Mouse (Mus musculus) mesoderm, embryonic 11.5 days (tissue): ENCODE measurements around the gene Cubn.

ENCODE experiments used
- DNase-seq: peaks from one replicate; pipeline ENCODE4 v3.0.0-alpha.2; 2012; ENCODE audit warnings: low read depth, low spot score

The Cubn gene

DNA sequence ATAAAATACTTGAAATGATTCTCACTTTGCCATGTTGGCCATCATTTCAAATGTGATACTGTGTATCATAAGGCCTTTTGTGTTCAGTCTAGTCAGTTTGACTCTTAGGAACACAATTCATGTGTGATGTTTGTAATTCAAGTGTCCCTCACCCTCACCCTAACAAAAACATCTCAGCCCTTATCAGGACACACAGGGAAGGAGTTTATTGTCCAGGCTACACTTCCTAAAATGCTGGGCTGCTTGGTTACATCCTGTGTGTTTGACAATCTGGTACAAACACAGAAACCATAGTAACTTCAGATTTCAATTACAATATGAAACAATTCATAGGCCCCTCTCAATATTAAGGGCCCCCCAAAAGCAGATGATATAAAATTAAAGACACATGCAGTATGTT is 83.9 kb downstream of the Cubn start:
- no peak for DNase-seq

DNA sequence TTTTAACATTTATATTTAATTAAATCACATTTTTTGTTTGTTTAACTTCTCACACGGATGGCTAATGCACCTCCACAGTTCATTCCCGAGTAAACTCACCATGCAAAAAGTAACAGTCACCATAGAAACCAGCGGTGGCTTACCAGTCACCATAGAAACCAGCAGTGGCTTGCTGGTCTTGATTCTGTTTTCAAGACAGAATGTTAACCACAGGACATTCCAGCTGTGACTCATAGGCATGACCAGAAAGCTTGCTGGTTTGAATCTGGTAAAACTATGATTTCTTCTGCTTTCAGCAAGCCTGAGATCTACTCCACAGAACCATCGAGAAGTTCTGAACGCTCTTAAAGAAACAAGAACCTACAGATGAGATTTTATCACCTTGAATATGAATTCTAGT is 84.3 kb downstream of the Cubn start:
- DNase-seq: peak; percentile 65

DNA sequence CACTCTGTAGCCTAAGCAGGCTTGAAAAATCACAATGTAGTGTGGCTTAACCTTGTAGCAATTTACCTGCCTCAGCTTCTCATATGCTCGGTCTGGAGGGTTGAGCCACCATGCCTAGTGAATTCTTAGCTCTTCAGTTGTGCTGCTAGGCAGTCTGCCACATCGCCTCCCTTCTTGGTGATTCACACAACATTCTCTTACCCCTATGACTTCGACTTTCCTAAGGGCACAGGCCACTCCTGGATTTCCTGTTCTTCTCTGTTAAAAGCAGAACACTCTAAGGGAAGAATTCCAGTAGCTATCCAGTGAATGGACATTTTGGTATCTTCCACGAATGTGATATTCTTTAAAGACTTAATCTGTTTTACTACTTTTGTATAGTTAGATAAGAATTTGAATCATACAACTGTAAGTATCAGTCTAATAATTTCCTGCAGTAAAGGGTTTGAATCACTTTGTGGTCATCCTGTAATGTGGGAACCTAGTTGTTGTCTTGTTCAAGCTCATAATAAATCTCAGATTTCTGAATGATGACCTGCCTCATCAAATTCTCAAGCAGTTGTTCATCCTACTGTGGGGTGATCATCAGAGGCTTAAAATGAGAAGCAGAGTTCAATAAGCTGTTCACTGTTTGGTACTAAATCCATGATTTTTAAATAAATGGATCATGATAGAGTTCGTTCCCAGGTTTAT is 86.5 kb downstream of the Cubn start:
- DNase-seq: no peak

GRCm38 (mm10) chr2:13400831-13401230 is 90.8 kb downstream of the Cubn start:
- DNase-seq: no peak

DNA sequence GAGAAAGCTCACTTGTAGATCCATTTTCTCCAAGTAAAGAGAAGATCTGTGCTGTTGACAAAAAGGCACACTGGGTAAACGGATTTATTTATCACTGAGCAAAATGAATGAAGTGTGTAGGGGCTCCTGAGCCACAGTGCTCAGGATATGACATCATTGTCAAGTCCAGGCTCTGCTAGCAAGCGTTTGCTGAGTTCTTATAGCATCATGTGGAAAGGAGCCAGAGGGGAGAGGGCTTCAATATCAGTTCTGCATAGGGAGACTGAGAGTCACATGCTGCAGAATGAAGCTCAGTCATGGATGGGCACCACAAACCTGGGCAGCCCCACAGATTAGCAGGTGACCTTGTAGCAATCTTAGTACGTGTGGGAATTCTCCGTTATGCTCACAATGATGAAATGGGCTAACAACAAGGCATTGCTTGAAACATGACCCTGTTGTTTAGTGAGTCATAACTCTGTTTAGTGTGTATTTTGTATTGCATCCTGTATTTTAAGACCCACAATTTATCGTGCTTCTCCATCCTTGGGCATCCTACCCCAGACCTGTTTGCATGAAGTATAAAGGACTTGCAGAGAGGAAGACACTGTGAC is 92.0 kb downstream of the Cubn start:
- DNase-seq: no peak

DNA sequence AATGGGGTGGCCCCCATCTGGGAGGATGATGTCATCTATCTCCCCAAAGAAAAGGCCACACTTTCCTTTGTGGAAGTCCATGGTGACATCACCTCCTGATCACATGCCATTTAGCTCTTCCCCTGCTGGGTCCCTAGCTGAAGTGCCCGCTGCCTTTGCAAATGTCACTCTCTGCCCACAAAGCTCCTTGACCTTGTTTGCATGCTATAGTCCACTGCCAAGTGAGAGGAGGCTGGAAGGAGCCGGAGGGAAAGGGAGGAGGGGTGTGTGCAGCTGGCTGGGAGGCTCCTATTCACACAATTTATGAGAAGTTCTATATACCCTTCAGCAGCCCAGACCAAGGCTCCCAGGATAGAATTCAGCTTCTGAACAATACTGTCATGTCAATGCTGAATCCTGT is 92.7 kb downstream of the Cubn start:
- DNase-seq: peak; percentile 61

GRCm38 (mm10) chr2:13398551-13398950 is 93.1 kb downstream of the Cubn start:
- DNase-seq: no peak

- DNase-seq: peak; percentile 56
These were observed 95.5 kb downstream of the Cubn start for GRCm38 (mm10) chr2:13396124-13396540.

GRCm38 (mm10) chr2:13391018-13391417 is 100.6 kb downstream of the Cubn start:
- no peak for DNase-seq

DNA sequence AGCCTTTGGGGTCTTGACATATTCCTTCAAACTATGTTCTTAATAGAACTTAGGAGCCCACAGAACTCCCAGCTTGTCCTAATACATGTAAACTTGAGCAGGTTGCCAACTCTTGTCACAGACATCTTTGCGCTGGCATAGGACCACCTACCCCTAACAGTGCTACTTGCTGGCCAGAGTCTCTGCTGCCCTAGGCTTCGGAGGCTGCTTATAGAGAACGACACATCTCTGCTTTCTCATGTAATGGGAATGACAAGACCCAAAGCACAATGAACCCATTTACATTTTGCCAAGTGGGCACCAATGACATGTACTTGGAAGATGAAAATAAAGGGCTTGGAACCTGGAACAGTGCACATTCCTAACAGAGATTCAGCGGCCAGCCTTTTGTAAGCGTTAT is 105.0 kb downstream of the Cubn start:
- no peak for DNase-seq

DNA sequence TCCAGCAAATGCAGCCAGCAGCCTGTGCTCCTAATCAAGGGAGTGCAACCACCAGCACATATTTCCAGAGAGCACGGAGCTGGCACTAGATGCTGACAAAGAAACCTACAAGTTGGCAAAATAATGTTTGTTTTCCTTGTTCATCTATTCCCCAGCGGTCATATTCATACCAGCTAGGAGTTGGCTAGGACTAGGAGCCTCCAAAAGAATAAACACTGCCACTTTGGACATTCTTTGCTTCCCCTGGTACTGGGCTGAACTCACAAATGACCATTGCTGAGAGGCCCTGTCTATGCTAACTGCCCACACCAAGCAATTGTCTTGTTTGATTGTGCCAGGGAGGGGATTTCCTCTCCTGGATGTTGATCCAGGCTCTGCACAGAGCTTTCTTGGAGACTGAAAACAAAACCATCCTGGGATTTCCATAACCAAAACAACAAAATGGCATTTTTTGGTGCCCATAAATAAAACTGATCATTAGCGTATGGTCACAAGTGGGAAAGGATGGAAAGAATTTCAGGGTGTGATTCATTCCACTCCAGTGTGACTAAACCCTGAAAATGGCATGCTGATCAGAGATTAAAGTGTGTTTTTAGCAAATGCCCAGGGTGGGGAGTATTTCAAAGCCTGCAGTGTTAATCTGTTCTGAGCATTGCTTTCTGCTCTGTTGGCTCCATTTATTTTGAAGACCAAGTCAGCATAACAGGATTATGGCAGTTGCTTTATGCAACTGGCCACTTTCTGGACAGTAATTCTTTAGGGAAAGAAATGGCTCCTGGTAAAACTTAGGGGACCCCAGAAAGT is 105.9 kb downstream of the Cubn start:
- no peak for DNase-seq

DNA sequence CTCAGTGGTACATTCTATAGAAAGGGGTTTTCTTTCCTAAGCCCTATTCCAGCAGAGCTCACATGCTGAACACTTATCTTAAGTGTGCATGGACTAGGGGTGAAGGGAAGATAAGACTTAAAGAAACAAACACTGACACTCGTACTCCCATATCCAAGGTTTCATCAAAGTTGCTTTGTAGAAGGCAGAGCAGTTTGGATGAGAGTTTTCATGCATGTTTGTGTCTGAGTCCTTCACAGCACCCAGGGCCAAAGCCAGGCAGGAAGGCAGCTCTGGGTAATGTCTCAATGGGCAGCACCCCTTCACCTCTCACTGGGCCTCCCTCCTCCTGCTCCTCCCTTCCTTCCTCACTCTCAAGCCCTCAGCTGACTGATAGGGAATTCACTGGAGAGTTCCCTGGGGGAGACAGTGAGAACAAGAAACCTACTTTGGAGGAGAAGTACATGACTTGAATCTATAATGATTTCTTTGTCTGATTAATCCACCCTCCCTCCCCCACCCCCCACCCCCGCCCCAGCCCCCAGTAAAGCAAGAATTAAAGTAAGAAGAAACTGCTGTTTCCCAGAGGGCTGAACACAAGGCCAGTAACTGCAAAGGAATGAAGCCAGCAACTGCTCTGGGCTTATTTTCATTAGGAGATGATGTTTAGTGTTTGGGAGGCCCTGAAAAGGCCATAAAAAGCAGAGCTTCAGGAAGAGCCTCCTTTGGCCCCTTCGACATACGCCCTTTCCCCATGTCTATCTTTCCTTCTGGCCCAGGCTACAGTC is 106.7 kb downstream of the Cubn start:
- DNase-seq: no peak

DNA sequence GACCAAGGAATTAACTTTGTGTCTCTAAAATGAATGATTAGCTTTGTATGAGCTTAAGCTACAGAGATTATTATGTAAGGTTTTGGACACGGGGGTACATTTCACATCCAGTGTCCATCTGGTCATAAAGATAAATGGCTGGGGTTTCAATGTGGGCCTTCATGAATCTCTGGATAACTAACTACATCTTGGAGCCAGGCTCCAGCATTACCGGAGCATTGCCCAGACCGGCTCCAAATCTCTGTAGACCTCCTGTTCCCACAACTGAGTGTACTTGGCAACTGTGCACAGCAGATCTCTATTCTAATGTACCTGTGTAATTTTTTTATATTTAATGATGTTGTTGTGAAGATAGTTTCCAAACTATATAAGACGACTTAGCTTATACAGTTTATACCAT is 115.4 kb downstream of the Cubn start:
- no peak for DNase-seq

GRCm38 (mm10) chr2:13373291-13373690 is 118.3 kb downstream of the Cubn start:
- no peak for DNase-seq

GRCm38 (mm10) chr2:13372825-13373224 is 118.8 kb downstream of the Cubn start:
- DNase-seq: no peak

DNA sequence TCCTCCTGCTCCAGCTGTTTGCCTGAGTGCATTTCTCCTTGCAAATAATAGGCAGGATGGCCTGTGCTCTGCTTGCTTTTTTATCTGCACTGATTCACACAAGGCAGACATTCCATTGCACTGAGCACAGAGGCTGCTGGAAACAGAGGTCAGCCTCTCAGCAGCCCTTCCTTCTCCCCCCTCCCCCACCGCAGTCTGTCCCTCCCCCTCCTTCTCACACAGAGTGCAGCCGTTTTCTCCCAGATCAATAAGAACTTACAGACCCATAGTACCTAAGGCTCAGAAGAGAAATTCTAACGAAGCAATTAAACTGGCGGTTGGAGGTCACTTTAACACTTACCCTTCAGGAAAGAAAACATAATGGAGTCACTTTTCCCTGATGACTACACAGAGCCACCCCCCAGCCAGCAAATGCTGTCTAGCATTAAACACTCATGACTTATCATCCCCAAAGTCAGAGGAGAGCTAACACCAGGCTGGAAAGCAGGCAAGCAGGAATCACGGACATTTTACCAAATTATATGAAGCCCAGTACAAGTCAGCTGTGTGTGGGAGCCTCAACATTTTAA is 119.3 kb downstream of the Cubn start:
- peak; percentile 82 for DNase-seq

GRCm38 (mm10) chr2:13371797-13372170 is 119.8 kb downstream of the Cubn start:
- DNase-seq: no peak

- DNase-seq: no peak
These were observed 120.4 kb downstream of the Cubn start for GRCm38 (mm10) chr2:13371072-13371796.

GRCm38 (mm10) chr2:13370556-13370955 is 121.1 kb downstream of the Cubn start:
- DNase-seq: no peak

DNA sequence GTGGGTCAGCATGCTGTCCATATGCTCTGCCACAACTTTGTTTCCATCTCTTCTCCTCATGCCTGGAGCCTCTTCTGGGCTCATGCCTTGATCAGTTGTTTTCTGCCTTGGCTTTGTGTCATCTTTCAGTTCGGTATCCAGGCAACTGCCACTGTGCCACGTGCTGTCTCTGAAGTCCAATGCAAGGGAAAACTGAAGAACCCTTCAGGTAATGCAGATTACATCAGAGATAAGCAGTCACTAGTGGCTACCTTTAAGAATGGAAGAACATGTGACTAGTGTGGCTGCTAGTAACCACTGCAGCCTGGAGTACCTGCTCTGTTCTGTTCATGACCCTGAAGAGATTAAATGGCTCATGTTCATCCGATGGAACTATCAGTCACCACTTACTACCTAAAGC is 123.1 kb downstream of the Cubn start:
- no peak for DNase-seq
